10 mouse cellular contexts compared by ENCODE assay signal in genomic region chr12:28829502-28829901, GRCm38 (mm10).
DNase-seq lines count a peak whose midpoint lies in the region; ATAC-seq and TF ChIP-seq lines count a peak whose summit lies in the region.
"Had no signal": no experiment of that assay in that cellular context is flagged by ENCODE, and none has a peak within 500 bp of the region (broad histone marks: within the 10 kb centered on the region; RNA-seq: fewer than 3 reads in every experiment).

No protein-coding gene starts in this region.

- 0 out of 2 replicates have a peak, but pooled peaks have one; percentile 4 for ATAC-seq in hindbrain, embryonic 11.5 days (ENCODE audit: low FRiP score)
- ATAC-seq in hindbrain, embryonic 16.5 days, result no peak
- ATAC-seq in inflammation-experienced regulatory T-cells, adult 6 months, result peak; percentile 70

- no peaks in the 10 kb centered on the region for H3K4me1 ChIP-seq in hindbrain, embryonic 11.5 days (replicated peaks; ENCODE audit: control insufficient read depth, insufficient read depth, low read length)
- H3K4me1 ChIP-seq in hindbrain, embryonic 16.5 days (ENCODE audit: control insufficient read depth, insufficient read depth, low read depth, low read length), result no peaks in the 10 kb centered on the region; the same call in 1 of the 2 replicates
- H3K4me1 ChIP-seq in E14TG2a.4 (replicated peaks; ENCODE audit: low read depth, low read length), result no peaks in the 10 kb centered on the region

- no peak overlapping the region for H3K9ac ChIP-seq in hindbrain, embryonic 11.5 days (ENCODE audit: low read depth, low read length)
- H3K9ac ChIP-seq in hindbrain, embryonic 16.5 days (ENCODE audit: low read depth, low read length), result no peak overlapping the region

- peak; percentile 42 for TF ChIP-seq CTCF in E14TG2a.4 (conservative IDR thresholded peaks at IDR 0.05; ENCODE audit: low read length)

- no peaks in the 10 kb centered on the region for H3K36me3 ChIP-seq in hindbrain, embryonic 11.5 days (ENCODE audit: control insufficient read depth, insufficient read depth, low read length)
- H3K36me3 ChIP-seq in hindbrain, embryonic 16.5 days (ENCODE audit: control insufficient read depth, insufficient read depth, low read length), result peaks cover 3% of the 10 kb centered on the region
- peaks cover 23% of the 10 kb centered on the region for H3K36me3 ChIP-seq in E14TG2a.4 (ENCODE audit: insufficient read depth, low read length)
- no peaks in the 10 kb centered on the region for H3K36me3 ChIP-seq in splenic B cell, adult 2 months (ENCODE audit: control insufficient read depth, insufficient read depth, low read length, poor library complexity, severe bottlenecking)

- no peak overlapping the region for H3K4me3 ChIP-seq in hindbrain, embryonic 11.5 days (ENCODE audit: low read depth, low read length)
- H3K4me3 ChIP-seq in hindbrain, embryonic 16.5 days (ENCODE audit: low read length), result no peak overlapping the region
- H3K4me3 ChIP-seq in E14TG2a.4 (replicated peaks; ENCODE audit: low read length), result no peak overlapping the region

- H3K9me3 ChIP-seq in hindbrain, embryonic 11.5 days (ENCODE audit: control insufficient read depth, low read length), result no peaks in the 10 kb centered on the region
- no peaks in the 10 kb centered on the region for H3K9me3 ChIP-seq in hindbrain, embryonic 16.5 days (ENCODE audit: control insufficient read depth, low read length)
- no peaks in the 10 kb centered on the region for H3K9me3 ChIP-seq in E14TG2a.4 (ENCODE audit: low read length)

- DNase-seq in hindbrain, embryonic 11.5 days (ENCODE audit: low spot score), result no peak
- DNase-seq in splenic B cell, adult 2 months (ENCODE audit: low read depth, low spot score), result peak; percentile 19
- no peak for DNase-seq in urinary bladder, postnatal 14 days (ENCODE audit: low spot score)
- DNase-seq in left cerebral cortex, adult 9 months (ENCODE audit: low spot score in 2 of 2), result no peak
- no peak for DNase-seq in urinary bladder, postnatal 10 days (ENCODE audit: low spot score)
- DNase-seq: gastrocnemius, postnatal 36 days; layer of hippocampus, postnatal 36 days had no signal

- H3K4me2 ChIP-seq in hindbrain, embryonic 11.5 days (replicated peaks; ENCODE audit: low read depth, low read length), result no peak overlapping the region
- no peak overlapping the region for H3K4me2 ChIP-seq in hindbrain, embryonic 16.5 days (ENCODE audit: low read length)

- no peak overlapping the region for H3K27ac ChIP-seq in hindbrain, embryonic 11.5 days (ENCODE audit: low read depth, low read length)
- no peak overlapping the region for H3K27ac ChIP-seq in hindbrain, embryonic 16.5 days (ENCODE audit: low read depth, low read length)

- H3K27me3 ChIP-seq in hindbrain, embryonic 11.5 days (ENCODE audit: control insufficient read depth, insufficient read depth, low read length), result no peaks in the 10 kb centered on the region
- no peaks in the 10 kb centered on the region for H3K27me3 ChIP-seq in hindbrain, embryonic 16.5 days (replicated peaks; ENCODE audit: control insufficient read depth, insufficient read depth, low read length)
- H3K27me3 ChIP-seq in E14TG2a.4 (ENCODE audit: insufficient read depth, low read length), result no peaks in the 10 kb centered on the region
- H3K27me3 ChIP-seq in splenic B cell, adult 2 months (ENCODE audit: control insufficient read depth, insufficient read depth, low read length, poor library complexity, severe bottlenecking), result no peaks in the 10 kb centered on the region

- 92% methylated on average over 3 of the region's 3 CpGs for WGBS in hindbrain, embryonic 11.5 days
- 90% methylated on average over 3 of the region's 3 CpGs for WGBS in hindbrain, embryonic 16.5 days
